Mouse (Mus musculus): ENCODE measurements around the gene Gm49322. TPM values are rescaled to one million over a fixed set of nuclear protein-coding genes. Genes with fewer than 3 reads are reported as not detected.

Gene Gm49322
- polyA plus RNA-seq, 1 experiment from 2014 or later = 5.2 TPM

Small RNAs within 50 kb of the gene (microRNA-seq; reads per million reads assigned to microRNA genes)
- gene Mir6912 = not detected

Other genes with a start within 250 kb of the Gm49322 start
- gene Plk5, start 249.6 kb upstream of the Gm49322 start, polyA plus RNA-seq (2016; fragmentation: Nextera tagmentation; extraction: Ambion mirVana) = 0.31 and 0.48 TPM in 2 replicates
- 7.2 and 7.5 TPM in 2 replicates for gene Mex3d, start 218.4 kb upstream of the Gm49322 start, polyA plus RNA-seq (2016; fragmentation: Nextera tagmentation; extraction: Ambion mirVana)
- gene Mbd3, start 206.5 kb upstream of the Gm49322 start, polyA plus RNA-seq (2016; fragmentation: Nextera tagmentation; extraction: Ambion mirVana) = 453 and 469 TPM in 2 replicates
- 651 and 677 TPM in 2 replicates for gene Uqcr11, start 199.2 kb upstream of the Gm49322 start, polyA plus RNA-seq (2016; fragmentation: Nextera tagmentation; extraction: Ambion mirVana)
- 260 and 283 TPM in 2 replicates for gene Tcf3, start 172.4 kb upstream of the Gm49322 start, polyA plus RNA-seq (2016; fragmentation: Nextera tagmentation; extraction: Ambion mirVana)
- not detected in 2 replicates for gene Onecut3, start 111.2 kb upstream of the Gm49322 start, polyA plus RNA-seq (2016; fragmentation: Nextera tagmentation; extraction: Ambion mirVana)
- gene Atp8b3, start 66.9 kb upstream of the Gm49322 start, polyA plus RNA-seq (2016; fragmentation: Nextera tagmentation; extraction: Ambion mirVana) = 0.26 and 0.53 TPM in 2 replicates
- 40.8 and 42.6 TPM in 2 replicates for gene Rexo1, start 44.5 kb upstream of the Gm49322 start, polyA plus RNA-seq (2016; fragmentation: Nextera tagmentation; extraction: Ambion mirVana)
- 8.7 and 11.3 TPM in 2 replicates for gene Klf16, start 28.7 kb upstream of the Gm49322 start, polyA plus RNA-seq (2016; fragmentation: Nextera tagmentation; extraction: Ambion mirVana)
- gene Abhd17a, start 15.7 kb upstream of the Gm49322 start, polyA plus RNA-seq (2016; fragmentation: Nextera tagmentation; extraction: Ambion mirVana) = 104 and 108 TPM in 2 replicates
- 87.8 and 92.2 TPM in 2 replicates for gene Scamp4, start 3.1 kb upstream of the Gm49322 start, polyA plus RNA-seq (2016; fragmentation: Nextera tagmentation; extraction: Ambion mirVana)
- gene Adat3, start 3.1 kb upstream of the Gm49322 start, polyA plus RNA-seq (2016; fragmentation: Nextera tagmentation; extraction: Ambion mirVana) = 11.1 and 13.4 TPM in 2 replicates
- 237 and 255 TPM in 2 replicates for gene Csnk1g2, start 16.8 kb downstream of the Gm49322 start, polyA plus RNA-seq (2016; fragmentation: Nextera tagmentation; extraction: Ambion mirVana)
- gene Btbd2, start 51.0 kb downstream of the Gm49322 start, polyA plus RNA-seq (2016; fragmentation: Nextera tagmentation; extraction: Ambion mirVana) = 84.9 and 98.6 TPM in 2 replicates
- gene Mknk2, start 72.1 kb downstream of the Gm49322 start, polyA plus RNA-seq (2016; fragmentation: Nextera tagmentation; extraction: Ambion mirVana) = 137 and 153 TPM in 2 replicates
- gene Mob3a, start 96.0 kb downstream of the Gm49322 start, polyA plus RNA-seq (2016; fragmentation: Nextera tagmentation; extraction: Ambion mirVana) = 48.2 and 54.7 TPM in 2 replicates
- 8.6 and 10.8 TPM in 2 replicates for gene Izumo4, start 96.2 kb downstream of the Gm49322 start, polyA plus RNA-seq (2016; fragmentation: Nextera tagmentation; extraction: Ambion mirVana)
- 54.6 and 60.6 TPM in 2 replicates for gene Ap3d1, start 136.2 kb downstream of the Gm49322 start, polyA plus RNA-seq (2016; fragmentation: Nextera tagmentation; extraction: Ambion mirVana)
- gene Dot1l, start 149.2 kb downstream of the Gm49322 start, polyA plus RNA-seq (2016; fragmentation: Nextera tagmentation; extraction: Ambion mirVana) = 26.4 and 28.3 TPM in 2 replicates
- 113 and 121 TPM in 2 replicates for gene Sf3a2, start 192.2 kb downstream of the Gm49322 start, polyA plus RNA-seq (2016; fragmentation: Nextera tagmentation; extraction: Ambion mirVana)
- gene Plekhj1, start 192.6 kb downstream of the Gm49322 start, polyA plus RNA-seq (2016; fragmentation: Nextera tagmentation; extraction: Ambion mirVana) = 168 and 204 TPM in 2 replicates
- gene Amh, start 199.2 kb downstream of the Gm49322 start, polyA plus RNA-seq (2016; fragmentation: Nextera tagmentation; extraction: Ambion mirVana) = 0.09 TPM in 1 of 2 replicates, not detected in the other
- 0.74 and 0.80 TPM in 2 replicates for gene Jsrp1, start 207.5 kb downstream of the Gm49322 start, polyA plus RNA-seq (2016; fragmentation: Nextera tagmentation; extraction: Ambion mirVana)
- gene Oaz1, start 220.6 kb downstream of the Gm49322 start, polyA plus RNA-seq (2016; fragmentation: Nextera tagmentation; extraction: Ambion mirVana) = 2,414 and 2,486 TPM in 2 replicates
- gene Lingo3, start 238.0 kb downstream of the Gm49322 start, polyA plus RNA-seq (2016; fragmentation: Nextera tagmentation; extraction: Ambion mirVana) = 0.44 and 0.60 TPM in 2 replicates
- gene Lsm7, start 249.2 kb downstream of the Gm49322 start, polyA plus RNA-seq (2016; fragmentation: Nextera tagmentation; extraction: Ambion mirVana) = 358 and 440 TPM in 2 replicates
- 44.9 and 48.5 TPM in 2 replicates for gene Sppl2b, start 249.3 kb downstream of the Gm49322 start, polyA plus RNA-seq (2016; fragmentation: Nextera tagmentation; extraction: Ambion mirVana)